Mouse (Mus musculus): Measurements from ENCODE around the gene Fbxl2. TPM values are rescaled to one million over a fixed set of nuclear protein-coding genes. Genes with fewer than 3 reads are reported as not detected.

Gene Fbxl2
- polyA plus RNA-seq, 1 experiment from 2014 or later: 13.0 TPM

DNA sequence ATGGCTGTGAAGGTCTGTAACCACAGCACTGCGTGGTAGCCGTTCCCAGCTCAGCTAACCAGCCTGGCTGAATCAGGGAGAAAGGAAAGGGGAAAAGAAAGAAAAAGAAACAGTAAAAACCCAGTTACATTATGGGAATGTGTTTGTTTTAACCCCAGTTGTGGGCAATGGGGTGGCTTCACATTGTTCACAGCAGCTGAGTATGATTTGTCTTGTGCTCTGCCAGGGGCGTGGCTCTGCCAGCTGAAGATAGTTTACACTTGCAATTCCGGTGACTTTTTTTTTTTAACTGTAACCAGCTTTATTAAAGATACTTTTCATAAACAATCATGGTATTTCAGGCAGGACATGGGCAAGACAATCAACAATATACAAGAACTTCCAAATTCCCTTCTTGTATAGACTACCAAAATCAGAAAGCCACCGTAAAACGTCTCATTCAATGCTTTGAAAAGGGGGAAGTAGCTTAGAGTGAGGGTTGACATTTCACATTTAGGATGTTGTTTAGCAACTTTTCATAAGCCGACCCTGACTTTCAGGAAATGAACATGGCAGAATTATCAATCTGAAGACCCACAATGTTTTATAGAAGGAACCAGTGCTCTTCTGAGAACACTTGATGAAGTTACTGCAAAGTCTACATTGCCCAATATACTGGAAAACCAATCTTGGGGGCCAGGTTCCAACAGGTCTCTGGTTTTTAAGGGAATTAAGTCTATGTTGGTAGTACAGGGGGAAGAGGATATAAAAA, 26.8 kb downstream of the Fbxl2 start:
- TF ChIP-seq CTCF (IDR thresholded peaks at IDR 0.05): no peak
- no peaks in the 10 kb centered on the region for H3K27me3 ChIP-seq
- in situ Hi-C loops (cut with MboI; ENCODE audit: low pct_unique_long_range_greater_than_20kb): no loop called here
- no peak for ATAC-seq
- no peak for DNase-seq (ENCODE audit: low read depth, low spot score)
- ChIA-PET CTCF (interaction anchor here (1.2 to 2.0 kb wide), 3 partner anchors 8 to 29 kb away, joined by 3 to 7 read pairs (median 6); no protein-coding TSS in a partner anchor), POLR2A (no interaction called here)

DNA sequence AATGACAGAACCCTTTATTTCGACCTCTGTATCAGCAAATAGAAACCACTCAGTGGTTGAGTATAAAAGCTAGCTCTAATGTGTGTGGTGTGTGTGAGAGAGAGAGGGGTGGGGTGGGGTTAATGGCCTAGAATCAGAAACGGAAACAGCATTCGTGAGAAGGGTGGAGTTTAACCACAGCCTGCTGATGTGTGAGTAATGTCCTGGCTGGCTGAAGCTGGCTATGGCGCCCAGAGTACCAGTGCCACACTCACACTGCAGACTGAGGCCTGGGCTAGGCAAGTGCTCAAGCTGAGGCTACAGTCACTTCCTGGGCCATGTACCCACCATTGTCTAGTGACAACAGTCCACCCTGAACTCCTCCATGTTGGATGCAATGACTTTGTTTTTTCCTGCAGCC, 29.6 kb downstream of the Fbxl2 start:
- ChIA-PET POLR2A (no interaction called here), CTCF (interaction anchor here (1.3 kb wide), 1 partner anchor 14 kb away, joined by 3 read pairs; no protein-coding TSS in a partner anchor)
- DNase-seq (ENCODE audit: low read depth, low spot score) (no peak), ATAC-seq (peak; percentile 67)
- H3K27me3 ChIP-seq: no peaks in the 10 kb centered on the region
- TF ChIP-seq CTCF (IDR thresholded peaks at IDR 0.05): no peak
- in situ Hi-C loops (cut with MboI; ENCODE audit: low pct_unique_long_range_greater_than_20kb): no loop called here

GRCm38 (mm10) chr9:114015724-114016123, 30.3 kb downstream of the Fbxl2 start:
- H3K27me3 ChIP-seq: no peaks in the 10 kb centered on the region
- peak; percentile 63 for TF ChIP-seq CTCF (IDR thresholded peaks at IDR 0.05)
- CTCF ChIA-PET: interaction anchor here (1.3 kb wide), 1 partner anchor 14 kb away, joined by 3 read pairs; no protein-coding TSS in a partner anchor
- DNase-seq (ENCODE audit: low read depth, low spot score) (no peak), ATAC-seq (no peak)
- POLR2A ChIA-PET: no interaction called here
- in situ Hi-C loops (cut with MboI; ENCODE audit: low pct_unique_long_range_greater_than_20kb): no loop called here

GRCm38 (mm10) chr9:114014034-114014433, 32.0 kb downstream of the Fbxl2 start:
- in situ Hi-C loops (cut with MboI; ENCODE audit: low pct_unique_long_range_greater_than_20kb): no loop called here
- ATAC-seq: no peak
- no peak for DNase-seq (ENCODE audit: low read depth, low spot score)
- no peaks in the 10 kb centered on the region for H3K27me3 ChIP-seq
- TF ChIP-seq CTCF (IDR thresholded peaks at IDR 0.05): no peak
- ChIA-PET POLR2A (no interaction called here), CTCF (interaction anchor here (1.4 kb wide), 1 partner anchor 13 kb away, joined by 5 read pairs; no protein-coding TSS in a partner anchor)

- no peak for DNase-seq (ENCODE audit: low read depth, low spot score)
- TF ChIP-seq CTCF (IDR thresholded peaks at IDR 0.05): no peak
Measured at GRCm38 (mm10) chr9:114011203-114011602, 34.8 kb downstream of the Fbxl2 start.

GRCm38 (mm10) chr9:114009526-114009925, 36.5 kb downstream of the Fbxl2 start:
- no peak for DNase-seq (ENCODE audit: low read depth, low spot score)
- TF ChIP-seq CTCF (IDR thresholded peaks at IDR 0.05): no peak
- ChIA-PET CTCF (no interaction called here), POLR2A (no interaction called here)
- in situ Hi-C loops (cut with MboI; ENCODE audit: low pct_unique_long_range_greater_than_20kb): no loop called here
- H3K27me3 ChIP-seq: no peaks in the 10 kb centered on the region
- ATAC-seq: no peak

More at GRCm38 (mm10) chr9:114011203-114011602, 34.8 kb downstream of the Fbxl2 start:
- no peak for ATAC-seq
- ChIA-PET CTCF (no interaction called here), POLR2A (no interaction called here)
- no peaks in the 10 kb centered on the region for H3K27me3 ChIP-seq
- in situ Hi-C loops (cut with MboI; ENCODE audit: low pct_unique_long_range_greater_than_20kb): no loop called here

DNA sequence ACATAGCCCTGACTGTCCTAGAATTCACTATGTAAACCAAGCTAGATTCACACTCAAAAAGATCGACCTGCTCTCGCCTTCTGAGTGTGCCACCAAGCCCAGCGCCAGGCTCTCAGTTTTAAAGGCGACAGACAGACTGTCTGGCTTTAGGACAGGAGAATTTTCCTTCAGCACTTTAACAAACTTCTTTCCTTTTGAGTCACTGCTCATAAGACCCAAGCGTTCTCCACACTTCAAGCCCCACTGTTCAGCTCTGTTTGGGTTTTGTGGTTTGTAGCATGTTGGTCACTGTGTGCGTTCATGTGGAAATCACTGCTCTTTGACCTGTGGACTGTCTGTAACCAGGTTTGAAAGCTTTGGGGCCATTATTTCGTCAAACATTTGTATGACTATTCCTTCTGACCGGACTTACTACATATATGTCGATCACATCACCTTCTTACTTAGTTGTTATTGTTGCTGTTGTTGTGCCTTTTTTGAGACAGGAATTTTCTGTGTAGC, 38.1 kb downstream of the Fbxl2 start:
- no peak for TF ChIP-seq CTCF (IDR thresholded peaks at IDR 0.05)
- no peaks in the 10 kb centered on the region for H3K27me3 ChIP-seq
- CTCF ChIA-PET: no interaction called here
- ATAC-seq (peak; percentile 54), DNase-seq (ENCODE audit: low read depth, low spot score) (no peak)
- POLR2A ChIA-PET: interaction anchor here (0.9 kb wide), 1 partner anchor 30 kb away, joined by 3 read pairs; no protein-coding TSS in a partner anchor
- in situ Hi-C loops (cut with MboI; ENCODE audit: low pct_unique_long_range_greater_than_20kb): no loop called here

- DNase-seq (ENCODE audit: low read depth, low spot score): no peak
- no peaks in the 10 kb centered on the region for H3K27me3 ChIP-seq
- ChIA-PET CTCF (no interaction called here), POLR2A (interaction anchor here (0.9 kb wide), 1 partner anchor 29 kb away, joined by 3 read pairs; no protein-coding TSS in a partner anchor)
- in situ Hi-C loops (cut with MboI; ENCODE audit: low pct_unique_long_range_greater_than_20kb): no loop called here
- TF ChIP-seq CTCF (IDR thresholded peaks at IDR 0.05): no peak
- no peak for ATAC-seq
Measured at GRCm38 (mm10) chr9:114006801-114007200, 39.2 kb downstream of the Fbxl2 start.

- ATAC-seq: no peak
- CTCF ChIA-PET: no interaction called here
- in situ Hi-C loops (cut with MboI; ENCODE audit: low pct_unique_long_range_greater_than_20kb): no loop called here
Measured at GRCm38 (mm10) chr9:113998311-113998710, 47.7 kb downstream of the Fbxl2 start.

DNA sequence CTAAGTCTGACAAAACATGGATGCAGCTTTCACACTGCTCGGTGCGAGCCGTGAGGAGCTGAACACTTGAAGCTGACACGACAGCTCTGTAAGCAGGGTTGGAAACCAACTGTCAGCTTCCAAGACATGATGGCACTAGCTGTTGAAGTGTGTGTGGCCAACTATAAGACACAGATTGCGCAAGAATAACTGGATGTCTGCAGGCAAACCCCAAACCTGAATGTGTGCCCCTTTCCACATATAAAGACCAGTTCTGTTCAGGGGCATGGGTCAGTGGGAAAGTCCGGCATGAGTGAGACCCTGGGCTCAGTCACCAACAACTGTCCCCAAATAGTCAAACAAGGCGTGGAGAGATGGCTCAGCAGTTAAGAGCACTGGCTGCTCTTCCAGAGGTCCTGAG, 53.2 kb downstream of the Fbxl2 start:
- ChIA-PET POLR2A (interaction anchor here (0.7 to 1.2 kb wide), 2 partner anchors 9 to 11 kb away, joined by 3 to 4 read pairs; no protein-coding TSS in a partner anchor), CTCF (no interaction called here)
- no peaks in the 10 kb centered on the region for H3K27me3 ChIP-seq
- in situ Hi-C loops (cut with MboI; ENCODE audit: low pct_unique_long_range_greater_than_20kb): loop anchor here (5.0 kb wide), 1 partner anchor 119 kb away; no protein-coding TSS in a partner anchor
- ATAC-seq (no peak), DNase-seq (ENCODE audit: low read depth, low spot score) (no peak)
- no peak for TF ChIP-seq CTCF (IDR thresholded peaks at IDR 0.05)

More at GRCm38 (mm10) chr9:113998311-113998710, 47.7 kb downstream of the Fbxl2 start:
- DNase-seq (ENCODE audit: low read depth, low spot score): no peak
- no peaks in the 10 kb centered on the region for H3K27me3 ChIP-seq
- POLR2A ChIA-PET: no interaction called here
- TF ChIP-seq CTCF (IDR thresholded peaks at IDR 0.05): peak; percentile 55

Measured in Patski (cell line).